Mouse (Mus musculus) splenic B cell, adult 2 months (primary cell): ENCODE data around the gene Sh3rf1.

ENCODE experiments used
- DNase-seq: peaks from one replicate; pipeline ENCODE4 v3.0.0-alpha.2; 2011; ENCODE audit warnings: low read depth, low spot score
- H3K27me3 ChIP-seq: 2 replicates; pipeline ENCODE4 v1.6.1; 2012; ENCODE audit warnings: mild to moderate bottlenecking, low read length, moderate library complexity, mixed read lengths; ENCODE audit not compliant: control insufficient read depth, poor library complexity, insufficient read depth, severe bottlenecking
- H3K36me3 ChIP-seq: 2 replicates; pipeline ENCODE4 v1.6.1; 2012; ENCODE audit warnings: mild to moderate bottlenecking, low read length, moderate library complexity, mixed read lengths; ENCODE audit not compliant: control insufficient read depth, poor library complexity, insufficient read depth, severe bottlenecking

The Sh3rf1 gene

DNA sequence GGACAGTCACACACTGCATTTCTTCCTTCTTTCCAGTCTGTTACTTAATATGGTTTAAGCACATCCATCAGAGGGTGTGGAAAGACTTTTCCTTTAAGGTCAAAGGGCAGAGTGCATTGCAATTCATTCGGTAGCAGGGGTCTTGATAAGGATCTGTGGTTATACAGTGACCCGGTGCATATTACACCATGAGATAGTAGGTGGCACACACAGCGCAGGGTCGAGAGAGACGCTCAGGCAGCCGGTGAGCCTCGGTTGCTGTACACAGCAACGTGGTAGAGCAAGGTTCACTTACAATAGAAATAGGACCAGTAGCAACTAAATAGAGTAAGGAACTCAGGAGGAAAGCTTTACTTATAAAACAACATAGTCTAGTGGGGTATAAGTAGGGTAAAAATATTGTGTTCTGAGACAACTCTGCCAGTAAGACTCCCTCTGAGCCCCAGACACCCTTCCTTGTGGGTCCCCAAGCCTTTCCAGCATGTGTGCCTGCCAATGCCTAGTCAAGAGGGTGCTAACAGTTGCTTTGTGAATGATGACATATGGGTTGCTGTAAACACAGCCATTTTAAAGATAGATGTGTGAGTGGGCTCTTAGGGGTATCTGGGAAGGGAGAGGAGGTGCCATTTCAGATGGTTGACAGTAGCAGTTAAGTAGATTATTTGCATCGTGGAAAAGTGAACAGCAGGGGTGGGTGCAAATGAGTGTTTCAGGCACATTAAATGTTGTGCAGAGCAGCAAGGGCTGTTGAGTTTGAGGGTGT is 13.0 kb downstream of the Sh3rf1 start:
- H3K27me3 ChIP-seq, result no peaks in the 10 kb centered on the region
- H3K36me3 ChIP-seq, result no peaks in the 10 kb centered on the region
- no peak for DNase-seq

DNA sequence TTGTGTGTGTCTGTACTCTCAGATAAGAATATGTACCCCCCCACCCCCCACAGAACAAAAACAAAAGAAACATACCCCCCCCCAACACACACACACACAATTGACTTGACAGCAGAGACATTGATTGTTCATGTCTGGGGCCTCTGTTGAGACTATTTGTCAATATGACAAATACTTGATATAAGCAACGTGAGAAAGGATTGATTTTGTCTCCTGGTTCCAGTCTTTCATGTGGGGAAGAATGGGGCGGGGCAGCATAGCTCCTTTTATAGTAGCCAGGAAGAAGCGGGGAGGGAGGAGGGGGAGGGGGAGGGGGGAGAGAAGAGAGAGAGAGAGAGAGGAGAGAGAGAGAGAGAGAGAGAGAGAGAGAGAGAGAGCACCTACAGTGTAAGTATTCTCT is 15.9 kb downstream of the Sh3rf1 start:
- no peak for DNase-seq
- Histone ChIP-seq H3K27me3 (no peaks in the 10 kb centered on the region), H3K36me3 (no peaks in the 10 kb centered on the region)

DNA sequence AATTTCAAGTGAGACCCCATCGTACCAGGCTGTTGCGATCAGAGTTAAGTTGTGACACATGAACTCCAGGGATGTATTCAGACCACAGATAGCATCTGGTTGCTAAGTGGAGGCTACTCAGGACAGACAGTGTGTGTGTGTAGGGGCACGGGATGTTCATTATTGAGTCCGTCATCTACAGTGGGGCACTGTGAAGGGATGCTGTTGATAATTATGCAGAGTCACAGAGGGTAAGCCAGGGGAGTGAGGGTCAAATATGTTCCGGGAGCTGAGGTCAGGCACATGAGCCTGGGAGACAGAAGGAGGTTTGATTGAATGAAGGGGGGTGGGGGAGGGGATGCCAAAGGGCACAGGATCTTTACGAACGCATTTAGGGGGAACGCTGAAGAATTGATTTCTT is 17.6 kb downstream of the Sh3rf1 start:
- H3K36me3 ChIP-seq, result no peaks in the 10 kb centered on the region
- no peak for DNase-seq
- no peaks in the 10 kb centered on the region for H3K27me3 ChIP-seq

DNA sequence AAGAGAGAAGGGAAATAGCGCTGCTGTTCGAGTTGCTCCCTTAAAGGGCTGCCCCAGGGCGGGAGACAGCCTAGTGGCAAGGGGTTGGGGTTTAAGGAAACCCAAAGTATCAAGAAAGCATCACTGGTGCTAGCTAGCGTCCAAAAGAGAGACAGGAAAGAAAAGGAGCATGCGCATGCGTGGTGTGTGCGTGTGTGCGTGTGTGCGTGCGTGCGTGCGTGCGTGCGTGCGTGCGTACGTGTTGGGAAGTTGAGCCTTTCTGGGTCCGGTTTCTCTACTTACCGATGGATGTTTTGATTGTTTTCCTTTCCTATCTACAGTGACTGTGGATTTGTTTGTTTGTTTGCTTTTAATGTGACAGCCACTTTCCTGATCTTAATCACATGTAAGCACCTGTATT is 19.2 kb downstream of the Sh3rf1 start:
- no peaks in the 10 kb centered on the region for H3K36me3 ChIP-seq
- H3K27me3 ChIP-seq, result no peaks in the 10 kb centered on the region

DNA sequence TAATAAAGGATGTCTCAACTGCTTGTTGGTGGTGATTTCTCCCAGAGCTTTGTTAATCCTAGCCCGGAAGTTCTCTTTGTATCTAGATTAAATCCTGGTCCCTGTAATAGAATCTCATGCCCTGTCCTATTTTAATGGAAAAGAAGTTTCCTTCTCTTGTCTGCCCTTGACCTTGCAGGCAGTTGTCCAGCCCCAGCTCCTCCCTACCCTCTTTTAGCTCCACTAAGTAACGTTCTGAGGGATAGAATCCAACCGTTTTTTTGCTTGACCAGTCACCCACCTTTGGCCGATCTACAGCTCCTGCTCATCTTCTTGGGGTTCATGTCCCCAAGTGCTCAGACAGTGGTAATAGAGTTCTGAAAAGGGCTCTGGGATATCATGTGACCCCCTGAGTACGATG is 19.8 kb downstream of the Sh3rf1 start:
- H3K27me3 ChIP-seq, result no peaks in the 10 kb centered on the region
- no peaks in the 10 kb centered on the region for H3K36me3 ChIP-seq
- no peak for DNase-seq

More for the DNA sequence above, 19.2 kb downstream of the Sh3rf1 start:
- DNase-seq, result no peak

DNA sequence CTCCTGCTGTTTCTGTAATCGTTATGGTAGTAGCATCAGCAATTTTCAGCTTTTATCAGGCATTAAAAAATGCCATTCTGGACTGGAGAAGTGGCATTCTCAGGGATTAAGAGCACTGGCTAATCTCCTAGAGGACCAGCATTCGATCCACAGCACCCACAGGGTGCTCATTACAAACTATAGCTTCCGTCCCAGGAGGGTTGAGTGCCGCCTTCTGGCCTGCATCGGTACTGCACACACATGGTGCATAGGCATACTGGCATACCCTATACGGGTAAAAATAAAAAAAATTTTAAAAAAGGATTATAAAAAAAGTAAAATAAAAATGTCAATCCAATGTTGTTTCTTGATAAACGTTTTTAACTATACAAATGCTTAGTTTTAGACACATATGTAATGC is 20.5 kb downstream of the Sh3rf1 start:
- H3K36me3 ChIP-seq, result no peaks in the 10 kb centered on the region
- no peaks in the 10 kb centered on the region for H3K27me3 ChIP-seq
- DNase-seq, result no peak

DNA sequence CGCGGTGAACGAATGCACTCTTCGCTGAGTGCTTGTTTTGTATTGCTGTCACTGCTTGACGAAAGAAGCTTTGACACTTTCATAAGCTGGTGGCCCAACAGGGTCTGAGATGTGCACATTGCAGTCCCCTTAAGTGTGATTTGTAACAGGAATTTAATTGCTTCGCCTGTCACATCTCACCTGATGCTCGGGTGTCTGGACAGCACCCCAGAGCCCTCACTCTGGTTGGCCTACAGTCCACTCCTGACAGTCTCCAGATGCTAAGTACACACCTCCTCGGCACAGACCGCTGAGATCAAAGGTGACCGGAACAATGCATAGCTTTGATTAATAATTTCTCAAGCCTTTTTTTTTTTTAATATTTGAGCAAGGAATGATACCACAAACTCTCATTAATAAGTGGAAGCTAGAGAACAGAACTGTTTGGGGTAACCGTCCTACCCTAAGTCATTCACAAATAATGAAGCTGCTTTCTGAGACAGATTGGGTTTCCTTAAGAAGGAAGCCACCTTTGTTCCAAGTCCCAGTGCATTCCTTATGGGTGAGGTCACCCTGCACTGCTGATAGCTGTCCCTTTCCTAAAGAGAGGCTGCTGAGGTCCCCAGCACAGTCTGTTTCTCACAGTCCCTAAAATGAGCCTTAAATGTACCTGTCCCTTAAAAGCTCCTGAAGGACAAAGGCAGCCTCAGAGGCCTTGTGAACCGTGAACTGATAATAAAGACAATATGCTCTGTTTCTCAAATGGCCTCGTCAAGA is 23.8 kb downstream of the Sh3rf1 start:
- no peaks in the 10 kb centered on the region for H3K27me3 ChIP-seq
- no peaks in the 10 kb centered on the region for H3K36me3 ChIP-seq
- DNase-seq, result no peak

DNA sequence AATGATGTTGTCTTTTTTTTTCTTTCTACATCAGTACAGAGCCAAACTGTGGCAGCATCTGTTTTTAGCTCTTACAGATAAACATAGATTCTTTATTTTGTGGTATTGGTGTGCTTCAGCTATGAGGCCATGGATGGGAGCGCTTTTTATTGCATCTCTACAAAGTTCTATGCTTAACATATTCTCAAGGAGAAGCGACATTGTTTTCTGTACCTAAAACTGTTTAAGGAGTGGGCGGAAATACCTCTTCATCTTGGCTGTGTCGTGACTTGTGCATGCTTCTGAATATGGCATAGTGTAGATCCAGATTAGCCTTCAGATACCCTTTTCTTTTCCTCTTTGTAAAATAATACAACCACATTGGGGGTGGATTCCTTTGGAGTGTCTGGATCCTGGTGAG is 25.8 kb downstream of the Sh3rf1 start:
- DNase-seq, result no peak
- Histone ChIP-seq H3K27me3 (no peaks in the 10 kb centered on the region), H3K36me3 (no peaks in the 10 kb centered on the region)

DNA sequence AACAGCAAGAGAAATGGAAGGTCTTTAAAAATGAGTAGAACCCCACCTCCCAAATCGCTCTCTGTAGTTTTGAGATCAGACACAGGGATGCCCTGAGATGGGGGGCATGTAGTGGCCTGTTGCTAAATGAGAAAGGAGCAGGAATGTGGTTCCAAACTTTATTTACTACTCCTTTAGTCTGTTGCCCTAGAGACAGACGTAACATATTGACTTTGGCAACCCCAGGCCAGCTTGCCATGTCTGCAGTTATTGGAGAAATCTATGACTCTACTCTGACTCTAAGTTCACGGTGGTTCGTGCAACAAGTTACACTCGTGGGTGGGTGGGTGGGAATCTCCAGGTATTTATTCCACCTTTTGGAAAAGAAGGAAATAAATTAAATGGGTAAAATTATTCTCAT is 30.5 kb downstream of the Sh3rf1 start:
- no peaks in the 10 kb centered on the region for H3K36me3 ChIP-seq
- no peak for DNase-seq
- no peaks in the 10 kb centered on the region for H3K27me3 ChIP-seq

DNA sequence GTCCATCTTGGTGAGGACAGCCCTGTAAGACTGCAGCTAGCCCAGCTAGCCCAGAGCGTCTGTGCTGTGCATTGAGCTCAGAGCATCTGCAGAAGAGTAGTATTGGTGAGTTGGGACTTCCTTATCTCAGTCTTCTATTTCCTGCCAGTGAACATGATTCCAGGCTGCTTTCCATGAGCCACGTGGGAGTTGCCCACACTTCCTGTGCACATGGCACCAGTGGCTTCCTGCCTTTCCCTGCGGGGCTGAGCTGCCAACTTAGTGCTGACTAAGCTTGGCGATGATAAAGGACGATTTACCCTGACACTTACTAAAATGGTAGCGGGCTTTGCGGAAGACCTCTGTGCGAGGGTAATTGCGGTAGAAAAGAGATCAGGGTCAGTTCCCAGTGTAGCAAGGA is 35.2 kb downstream of the Sh3rf1 start:
- no peak for DNase-seq
- H3K27me3 ChIP-seq, result no peaks in the 10 kb centered on the region
- H3K36me3 ChIP-seq, result no peaks in the 10 kb centered on the region

DNA sequence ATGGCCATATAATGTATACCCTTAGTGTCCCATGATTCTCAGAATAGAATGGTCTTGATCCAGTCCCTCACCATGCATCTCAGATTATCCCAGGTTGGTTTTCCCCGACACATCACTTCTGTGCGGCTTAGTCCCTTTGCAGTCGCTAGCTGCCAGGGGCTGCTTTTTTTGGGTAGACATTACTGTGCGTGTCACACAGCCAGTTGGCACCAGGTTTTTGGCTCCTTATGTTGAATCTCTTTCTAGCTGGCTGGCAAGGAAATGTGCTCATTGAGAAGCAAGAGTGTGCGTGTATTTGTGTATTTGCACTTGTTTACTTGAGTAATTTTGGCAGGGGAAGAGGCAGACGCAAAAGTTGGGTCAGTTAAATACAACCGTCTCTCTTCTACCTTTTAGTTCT is 35.9 kb downstream of the Sh3rf1 start:
- no peak for DNase-seq
- H3K27me3 ChIP-seq, result no peaks in the 10 kb centered on the region
- H3K36me3 ChIP-seq, result no peaks in the 10 kb centered on the region

DNA sequence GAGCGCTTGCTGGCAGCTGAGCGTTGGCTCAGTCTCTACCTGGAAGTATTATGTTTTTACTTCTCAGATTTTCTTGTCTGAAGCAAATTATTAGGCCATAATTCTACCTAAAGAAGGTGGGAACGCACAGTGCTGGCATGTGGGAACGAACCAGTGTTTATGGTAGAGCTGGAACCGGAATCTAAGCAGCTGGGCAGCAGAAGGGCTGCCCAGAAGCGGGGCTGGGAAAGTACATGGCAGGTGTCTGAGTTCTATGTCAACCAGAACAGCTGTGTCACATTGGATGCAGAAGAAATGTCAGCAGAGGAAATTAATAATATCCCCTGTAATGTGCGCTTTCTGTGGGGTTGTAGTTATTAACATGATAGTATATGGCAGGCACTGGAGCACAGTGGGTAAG is 36.9 kb downstream of the Sh3rf1 start:
- DNase-seq, result no peak
- H3K27me3 ChIP-seq, result no peaks in the 10 kb centered on the region
- no peaks in the 10 kb centered on the region for H3K36me3 ChIP-seq

DNA sequence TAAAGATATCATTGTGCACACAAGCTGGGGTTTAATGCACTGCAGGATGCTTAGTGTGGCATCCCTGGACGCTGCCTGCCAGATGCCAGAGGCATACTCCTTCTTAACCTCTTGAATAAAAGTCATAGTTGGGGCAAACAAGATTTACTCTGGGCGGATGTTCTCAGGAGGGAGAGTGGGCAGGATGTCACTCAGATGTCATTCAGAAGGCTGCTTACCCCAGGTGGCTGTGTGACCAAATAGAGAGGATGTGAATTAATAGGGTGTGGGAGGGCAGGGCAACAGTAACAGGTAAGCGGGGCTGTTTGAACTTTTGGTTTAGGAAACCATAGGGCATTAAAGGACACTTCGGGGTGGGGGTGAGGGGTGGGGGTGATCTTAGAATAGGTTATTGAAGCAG is 37.7 kb downstream of the Sh3rf1 start:
- Histone ChIP-seq H3K27me3 (no peaks in the 10 kb centered on the region), H3K36me3 (no peaks in the 10 kb centered on the region)
- no peak for DNase-seq

DNA sequence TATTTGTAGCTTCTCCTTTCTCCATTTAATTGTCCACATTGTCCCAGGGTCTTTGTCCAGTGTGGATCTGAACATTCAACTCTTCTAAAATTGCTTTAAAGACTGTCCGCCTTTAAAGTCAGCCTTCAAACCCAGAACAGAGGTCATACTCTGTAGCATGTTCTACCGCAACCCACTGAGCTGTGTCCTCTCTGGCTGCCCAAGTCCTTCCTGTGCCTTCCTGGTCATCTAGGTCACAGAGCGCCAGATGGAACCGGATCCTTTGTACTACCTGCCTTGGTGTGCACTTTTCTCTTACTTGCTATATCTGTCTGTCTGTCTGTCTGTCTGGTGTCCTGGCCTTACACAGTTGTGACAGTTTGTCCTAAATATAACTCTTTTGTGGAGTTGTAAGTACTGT is 40.0 kb downstream of the Sh3rf1 start:
- Histone ChIP-seq H3K36me3 (no peaks in the 10 kb centered on the region), H3K27me3 (no peaks in the 10 kb centered on the region)
- no peak for DNase-seq

DNA sequence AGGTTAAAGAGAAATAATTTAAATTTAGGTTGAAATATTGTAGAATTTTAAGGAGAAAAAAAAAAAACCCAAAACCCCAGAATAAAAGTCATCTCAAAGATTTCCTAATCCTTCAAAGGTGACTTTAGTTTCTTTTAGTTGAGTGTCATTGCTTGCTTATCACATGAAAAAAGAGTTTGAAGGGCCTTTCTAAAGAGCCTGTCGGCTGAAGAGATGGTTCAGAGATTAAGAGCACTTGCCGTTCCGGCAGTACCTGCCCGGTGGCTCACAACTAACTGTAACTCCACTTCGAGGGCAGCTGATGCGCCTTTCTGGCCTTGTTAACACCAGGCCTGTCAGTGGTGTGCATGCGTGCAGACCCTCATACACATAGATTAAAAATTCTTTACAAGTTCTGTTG is 41.2 kb downstream of the Sh3rf1 start:
- Histone ChIP-seq H3K27me3 (no peaks in the 10 kb centered on the region), H3K36me3 (no peaks in the 10 kb centered on the region)
- DNase-seq, result no peak
